Mouse (Mus musculus) kidney, embryonic 14.5 days (tissue): ENCODE results near the gene Gfi1b. TPM values are rescaled to one million over a fixed set of nuclear protein-coding genes. Genes with fewer than 3 reads are reported as not detected.

Source experiments
- ATAC-seq: fragments of 200-750 bp; cut with Nextera tagmentation; 2 replicates; pipeline ENCODE4 v1.8.0; 2017; ENCODE audit warnings: moderate number of reproducible peaks, mild to moderate bottlenecking, moderate TSS enrichment, moderate library complexity; ENCODE audit not compliant: low FRiP score, low TSS enrichment
- H3K27ac ChIP-seq: fragments of 300-500 bp; sonication (generic); 2 replicates; pipeline ENCODE4 v1.5.1; 2014; ENCODE audit warnings: low read depth, mild to moderate bottlenecking, low read length, moderate library complexity, mixed read lengths
- H3K27me3 ChIP-seq: fragments of 300-500 bp; sonication (generic); 2 replicates; pipeline ENCODE4 v1.6.1; 2014; ENCODE audit warnings: mild to moderate bottlenecking, low read length; ENCODE audit not compliant: control insufficient read depth, insufficient read depth
- H3K36me3 ChIP-seq: fragments of 300-500 bp; sonication (generic); 2 replicates; pipeline ENCODE4 v1.6.1; 2014; ENCODE audit warnings: low read length, mixed read lengths; ENCODE audit not compliant: control insufficient read depth, insufficient read depth
- H3K4me1 ChIP-seq: fragments of 300-500 bp; sonication (generic); 2 replicates; pipeline ENCODE4 v1.6.1; 2014; ENCODE audit warnings: low read length, mixed read lengths; ENCODE audit not compliant: control insufficient read depth, insufficient read depth
- H3K4me2 ChIP-seq: fragments of 300-500 bp; sonication (generic); replicated peaks from 2 replicates; pipeline ENCODE4 v1.6.1; 2014; ENCODE audit warnings: low read depth, mild to moderate bottlenecking, low read length
- H3K4me3 ChIP-seq: fragments of 300-500 bp; sonication (generic); 2 replicates; pipeline ENCODE4 v1.5.1; 2014; ENCODE audit warnings: mild to moderate bottlenecking, low read length
- H3K9ac ChIP-seq: fragments of 300-500 bp; sonication (generic); 2 replicates; pipeline ENCODE4 v1.6.1; 2014; ENCODE audit warnings: low read depth, mild to moderate bottlenecking, low read length, moderate library complexity
- H3K9me3 ChIP-seq: fragments of 300-500 bp; sonication (generic); 2 replicates; pipeline ENCODE4 v1.6.1; 2016; ENCODE audit warnings: low read length; ENCODE audit not compliant: control insufficient read depth
- WGBS: fragments of 180-500 bp; shearing (Covaris S2); extraction: QIAGEN DNeasy Blood & Tissue Kit; methylation state at CpG from one replicate; pipeline ENCODE4 v1.1.7; 2014; 5-methylcytosine and 5-hydroxymethylcytosine counted together
- polyA plus RNA-seq: library from polyadenylated mRNA; unstranded; fragments of >200 nt; fragmentation: Nextera tagmentation; extraction: Ambion mirVana; gene quantifications from 2 replicates; pipeline ENCODE4 v1.2.1, GENCODE M21; 2014

Gene Gfi1b
- polyA plus RNA-seq, 1 experiment from 2014 or later, result 0.45 TPM

GRCm38 (mm10) chr2:28585043-28585571, 36.7 kb downstream of the Gfi1b start:
- no peaks in the 10 kb centered on the region for H3K27me3 ChIP-seq
- no peak overlapping the region for H3K4me2 ChIP-seq
- no peak overlapping the region for H3K4me3 ChIP-seq
- H3K36me3 ChIP-seq, result peaks cover 5% of the 10 kb centered on the region; the same call in 1 of the 2 replicates
- no peaks in the 10 kb centered on the region for H3K9me3 ChIP-seq
- H3K4me1 ChIP-seq, result peaks cover 5% of the 10 kb centered on the region; the same call in 1 of the 2 replicates
- H3K9ac ChIP-seq, result no peak overlapping the region
- no peak for ATAC-seq
- no peak overlapping the region for H3K27ac ChIP-seq
- WGBS, result 19% methylated on average over 6 of the region's 6 CpGs

DNA sequence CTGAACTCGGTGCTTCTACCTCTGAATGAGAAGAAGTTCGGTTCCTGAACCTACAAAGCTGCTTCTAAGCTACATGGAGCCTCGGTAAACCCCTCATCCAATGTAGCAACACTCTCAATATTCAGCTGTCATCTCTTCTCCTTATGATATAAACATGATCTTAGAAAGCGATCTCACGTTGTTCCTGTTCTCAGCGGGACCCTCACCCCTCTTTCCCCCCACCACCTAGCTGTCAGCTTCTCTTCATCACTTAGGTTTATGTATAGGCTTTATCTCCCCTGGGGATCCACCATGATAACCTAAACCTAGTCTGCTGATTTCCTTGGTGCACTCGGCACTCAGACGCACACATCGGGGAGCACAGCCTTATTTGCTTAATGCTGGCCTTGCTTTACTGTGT, 38.1 kb downstream of the Gfi1b start, which contains the start of gene Gtf3c5:
TSS of gene Gtf3c5 (minus strand) at position 101 of the 400 bp plus-strand sequence.
- H3K36me3 ChIP-seq, result peaks cover 15% of the 10 kb centered on the region; the same call in 1 of the 2 replicates
- H3K9ac ChIP-seq, result peak within 1 kb of the TSS; percentile 71
- H3K4me1 ChIP-seq, result peaks cover 5% of the 10 kb centered on the region; the same call in 1 of the 2 replicates
- no peak for ATAC-seq
- no peaks in the 10 kb centered on the region for H3K27me3 ChIP-seq
- H3K9me3 ChIP-seq, result no peaks in the 10 kb centered on the region
- 77% methylated on average over 9 of the region's 9 CpGs for WGBS
- H3K4me2 ChIP-seq, result peak within 1 kb of the TSS; percentile 67
- H3K27ac ChIP-seq, result peak within 1 kb of the TSS; percentile 82
- peak within 1 kb of the TSS; percentile 63 for H3K4me3 ChIP-seq

DNA sequence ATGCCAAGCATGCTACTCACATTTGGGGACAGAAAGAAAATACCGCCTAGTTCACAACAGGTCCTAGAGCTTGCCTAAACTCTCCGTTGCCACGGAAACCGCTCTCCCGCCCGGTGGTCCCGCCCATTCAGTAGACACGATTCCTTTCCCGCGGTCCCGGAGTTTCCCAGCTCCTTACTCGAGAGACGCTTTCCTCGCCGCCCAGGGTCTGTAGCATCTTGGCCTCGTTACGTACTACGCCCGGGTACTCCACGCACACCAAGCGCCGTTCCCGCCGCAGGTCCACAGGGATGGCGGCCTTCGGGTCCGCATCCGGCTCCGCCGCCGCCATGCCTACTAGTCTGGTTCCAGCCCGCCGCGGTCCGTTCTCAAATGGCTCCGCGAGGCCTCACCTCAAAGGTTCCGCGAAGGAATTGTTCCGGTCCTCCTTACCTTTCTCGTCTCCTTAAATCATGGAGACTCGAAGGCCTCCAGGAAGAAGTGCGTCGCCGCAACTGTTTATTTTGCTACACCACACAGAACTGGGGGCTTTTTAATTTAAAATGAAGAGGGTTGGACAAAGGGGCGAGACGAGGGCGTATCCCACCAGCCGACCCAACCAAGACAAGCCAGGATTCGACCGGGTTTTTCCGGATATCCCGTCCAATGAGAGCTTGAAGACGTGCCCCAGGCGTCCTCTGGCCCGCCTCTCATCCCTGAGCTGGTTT, 39.0 kb downstream of the Gfi1b start:
- peak; percentile 93 for ATAC-seq

DNA sequence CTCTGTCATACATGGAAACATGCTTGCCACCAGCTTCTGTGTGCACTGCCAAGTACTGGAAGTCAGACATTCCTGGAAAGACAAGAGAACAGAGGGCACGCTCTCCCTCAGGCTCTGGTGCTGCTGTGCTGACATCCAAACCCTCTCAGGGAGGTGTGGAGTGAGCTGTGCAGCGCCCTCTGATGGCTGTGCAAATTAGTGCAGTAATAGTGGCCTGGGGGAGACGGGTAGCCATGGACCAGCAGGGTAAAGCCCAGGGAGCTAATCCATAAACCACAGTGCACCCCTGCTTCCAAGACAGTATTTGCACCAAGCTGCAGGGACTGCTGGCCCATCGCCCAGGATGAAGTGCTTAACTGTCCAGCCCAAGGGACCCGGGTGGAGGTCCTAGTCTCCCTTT, 43.8 kb downstream of the Gfi1b start:
- Histone ChIP-seq H3K4me3 (no peak overlapping the region), H3K27ac (no peak overlapping the region), H3K36me3 (peaks cover 60% of the 10 kb centered on the region), H3K9ac (no peak overlapping the region), H3K9me3 (no peaks in the 10 kb centered on the region), H3K4me2 (no peak overlapping the region), H3K27me3 (no peaks in the 10 kb centered on the region), H3K4me1 (no peaks in the 10 kb centered on the region)
- WGBS, result 77% methylated on average over 5 of the region's 5 CpGs
- ATAC-seq, result no peak

More for the DNA sequence above, 39.0 kb downstream of the Gfi1b start:
- peaks cover 5% of the 10 kb centered on the region; the same call in 1 of the 2 replicates for H3K4me1 ChIP-seq
- peak overlapping the region; percentile 71 for H3K9ac ChIP-seq
- H3K27ac ChIP-seq, result peak overlapping the region; percentile 82
- H3K27me3 ChIP-seq, result no peaks in the 10 kb centered on the region
- peaks cover 23% of the 10 kb centered on the region for H3K36me3 ChIP-seq
- H3K4me2 ChIP-seq, result peak overlapping the region; percentile 67
- H3K9me3 ChIP-seq, result no peaks in the 10 kb centered on the region
- H3K4me3 ChIP-seq, result peak overlapping the region; percentile 63
- under 1% methylated on average over 56 of the region's 56 CpGs for WGBS

GRCm38 (mm10) chr2:28576815-28577214, 45.0 kb downstream of the Gfi1b start:
- Histone ChIP-seq H3K4me3 (no peak overlapping the region), H3K9me3 (no peaks in the 10 kb centered on the region), H3K4me2 (no peak overlapping the region), H3K27me3 (no peaks in the 10 kb centered on the region), H3K27ac (no peak overlapping the region), H3K9ac (no peak overlapping the region), H3K36me3 (peaks cover 72% of the 10 kb centered on the region), H3K4me1 (no peaks in the 10 kb centered on the region)
- 99% methylated on average over 3 of the region's 3 CpGs for WGBS
- ATAC-seq, result no peak

- Histone ChIP-seq H3K27me3 (no peaks in the 10 kb centered on the region), H3K4me3 (no peak overlapping the region), H3K27ac (no peak overlapping the region), H3K4me2 (no peak overlapping the region), H3K9ac (no peak overlapping the region), H3K36me3 (peaks cover 79% of the 10 kb centered on the region), H3K9me3 (no peaks in the 10 kb centered on the region), H3K4me1 (no peaks in the 10 kb centered on the region)
- no peak for ATAC-seq
- WGBS, result 83% methylated on average over 4 of the region's 4 CpGs
Observed at GRCm38 (mm10) chr2:28575341-28575740, 46.4 kb downstream of the Gfi1b start.

DNA sequence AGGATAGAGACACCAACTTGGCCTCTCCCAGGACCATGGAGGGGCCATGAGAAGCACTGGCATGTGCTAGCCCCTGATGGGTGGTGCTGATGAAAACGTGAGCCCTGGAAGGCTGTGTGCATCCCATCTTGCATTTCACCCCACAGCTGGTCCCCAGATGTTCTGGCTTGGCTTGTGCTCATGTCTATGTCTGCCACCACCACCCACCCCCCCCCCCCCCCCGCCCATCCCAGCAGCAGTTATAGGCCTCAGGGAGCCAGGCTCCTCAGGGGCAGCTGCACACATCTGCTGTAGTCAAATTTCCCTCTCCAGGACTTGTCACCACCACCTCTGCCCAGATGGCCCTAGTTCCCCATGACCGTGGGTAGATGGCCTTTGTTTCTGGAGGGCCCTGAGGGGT, 51.9 kb downstream of the Gfi1b start:
- no peaks in the 10 kb centered on the region for H3K4me1 ChIP-seq
- H3K27me3 ChIP-seq, result no peaks in the 10 kb centered on the region
- no peak overlapping the region for H3K9ac ChIP-seq
- no peaks in the 10 kb centered on the region for H3K9me3 ChIP-seq
- 82% methylated on average over 2 of the region's 3 CpGs for WGBS
- H3K27ac ChIP-seq, result no peak overlapping the region
- H3K4me2 ChIP-seq, result no peak overlapping the region
- H3K36me3 ChIP-seq, result peaks cover 87% of the 10 kb centered on the region
- H3K4me3 ChIP-seq, result no peak overlapping the region
- no peak for ATAC-seq

- 64% methylated on average over 5 of the region's 5 CpGs for WGBS
- H3K9ac ChIP-seq, result no peak overlapping the region
- H3K27me3 ChIP-seq, result no peaks in the 10 kb centered on the region
- H3K9me3 ChIP-seq, result no peaks in the 10 kb centered on the region
- peaks cover 56% of the 10 kb centered on the region for H3K36me3 ChIP-seq
- H3K27ac ChIP-seq, result no peak overlapping the region; the same call in 1 of the 2 replicates
- H3K4me1 ChIP-seq, result no peaks in the 10 kb centered on the region
- H3K4me3 ChIP-seq, result no peak overlapping the region
- no peak for ATAC-seq
- H3K4me2 ChIP-seq, result no peak overlapping the region
Observed at GRCm38 (mm10) chr2:28566545-28566944, 55.2 kb downstream of the Gfi1b start.

- Histone ChIP-seq H3K27ac (no peak overlapping the region), H3K9ac (no peak overlapping the region), H3K36me3 (peaks cover 38% of the 10 kb centered on the region), H3K9me3 (no peaks in the 10 kb centered on the region), H3K4me1 (no peaks in the 10 kb centered on the region), H3K4me2 (no peak overlapping the region), H3K27me3 (no peaks in the 10 kb centered on the region), H3K4me3 (no peak overlapping the region)
- 89% methylated on average over 4 of the region's 4 CpGs for WGBS
- no peak for ATAC-seq
Observed at GRCm38 (mm10) chr2:28564380-28564779, 57.4 kb downstream of the Gfi1b start.
